Mouse (Mus musculus): ENCODE measurements around the gene Runx1.

The Runx1 gene

GRCm38 (mm10) chr16:92656750-92657149 lies 169.2 kb downstream of the Runx1 start:
- no peak for DNase-seq (ENCODE audit: low read depth, low spot score)

DNA sequence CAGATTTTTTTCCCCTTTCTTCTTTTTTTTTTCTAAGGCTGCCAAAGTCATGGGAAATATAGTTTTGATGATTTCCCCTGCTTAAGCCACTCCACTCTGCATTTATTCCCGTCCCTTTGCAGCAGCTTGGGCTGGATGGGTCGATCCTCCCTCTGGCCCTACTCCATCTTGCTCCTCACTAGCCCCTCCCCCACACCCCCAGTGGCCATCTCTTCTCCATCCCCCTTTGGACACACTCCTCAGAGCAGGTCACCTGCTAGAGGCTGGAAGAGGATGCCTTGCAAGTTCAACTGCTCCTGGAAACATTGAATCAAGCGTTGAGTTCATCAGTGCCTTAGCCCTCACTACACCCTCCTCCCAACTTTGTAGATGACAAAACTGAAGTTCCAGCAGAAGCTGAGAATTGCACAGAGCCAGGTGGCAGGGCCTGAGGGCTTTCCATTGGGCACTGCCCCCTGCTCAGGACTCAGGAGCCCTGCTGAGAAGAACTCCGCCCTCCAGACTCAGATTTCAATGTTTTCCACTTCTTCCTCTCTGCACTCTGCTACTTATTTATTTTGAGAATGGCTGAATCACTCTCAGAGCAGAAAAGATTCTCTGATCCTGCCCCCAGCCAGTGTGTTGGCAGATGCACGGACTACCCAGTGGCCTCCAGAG lies 171.5 kb downstream of the Runx1 start:
- DNase-seq (ENCODE audit: low read depth, low spot score), result no peak

DNA sequence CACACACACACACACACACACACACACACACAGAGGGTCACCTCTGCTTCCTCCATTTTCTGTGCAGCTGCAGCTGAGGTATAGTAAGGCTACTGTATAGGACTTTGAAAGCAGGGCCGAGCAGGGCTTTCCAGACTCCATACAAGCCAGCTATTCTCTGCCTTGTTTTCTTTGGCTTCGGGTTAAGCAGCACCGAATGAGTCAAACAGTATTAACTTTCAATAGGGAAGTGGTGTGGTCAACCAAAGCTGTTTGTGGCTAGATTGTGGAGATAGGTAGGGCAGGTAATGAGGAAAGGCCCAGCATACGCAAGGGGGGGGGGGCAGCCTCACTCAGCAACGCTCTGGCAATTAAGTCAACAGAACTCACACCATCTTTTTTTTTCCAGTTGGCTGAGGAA lies 172.1 kb downstream of the Runx1 start:
- peak; percentile 36 for DNase-seq (ENCODE audit: low read depth, low spot score)

- DNase-seq (ENCODE audit: low read depth, low spot score), result no peak
Observed at GRCm38 (mm10) chr16:92651256-92651655, 174.7 kb downstream of the Runx1 start.

DNA sequence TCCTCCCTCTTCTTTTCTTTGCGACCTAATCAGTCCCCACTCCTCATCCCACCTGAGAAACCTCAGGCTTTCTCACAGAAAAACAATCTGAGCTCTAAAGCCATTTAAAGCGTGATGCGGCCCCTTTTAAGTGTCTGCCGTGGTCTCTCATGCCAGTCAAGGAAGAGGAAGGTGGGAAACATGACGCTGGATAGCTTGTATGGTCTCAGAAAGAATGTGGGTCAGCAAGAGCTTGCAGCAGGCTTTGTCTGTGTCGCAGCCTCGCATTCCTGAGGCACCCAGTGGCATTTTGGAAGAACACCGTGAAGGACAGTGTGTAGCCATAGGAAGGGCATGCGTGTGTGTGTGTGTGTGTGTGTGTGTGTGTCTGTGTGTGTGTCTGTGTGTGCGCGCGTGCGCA lies 179.8 kb downstream of the Runx1 start:
- no peak for DNase-seq (ENCODE audit: low read depth, low spot score)

GRCm38 (mm10) chr16:92645423-92646115 lies 180.4 kb downstream of the Runx1 start:
- DNase-seq (ENCODE audit: low read depth, low spot score), result peak; percentile 24

GRCm38 (mm10) chr16:92644718-92645422 lies 181.1 kb downstream of the Runx1 start:
- DNase-seq (ENCODE audit: low read depth, low spot score), result peak; percentile 65

- DNase-seq (ENCODE audit: low read depth, low spot score), result no peak
Observed at GRCm38 (mm10) chr16:92644315-92644714, 181.6 kb downstream of the Runx1 start.

- no peak for DNase-seq (ENCODE audit: low read depth, low spot score)
Observed at GRCm38 (mm10) chr16:92642283-92642682, 183.7 kb downstream of the Runx1 start.

- DNase-seq (ENCODE audit: low read depth, low spot score), result peak; percentile 63
Observed at GRCm38 (mm10) chr16:92641053-92641452, 184.9 kb downstream of the Runx1 start.

DNA sequence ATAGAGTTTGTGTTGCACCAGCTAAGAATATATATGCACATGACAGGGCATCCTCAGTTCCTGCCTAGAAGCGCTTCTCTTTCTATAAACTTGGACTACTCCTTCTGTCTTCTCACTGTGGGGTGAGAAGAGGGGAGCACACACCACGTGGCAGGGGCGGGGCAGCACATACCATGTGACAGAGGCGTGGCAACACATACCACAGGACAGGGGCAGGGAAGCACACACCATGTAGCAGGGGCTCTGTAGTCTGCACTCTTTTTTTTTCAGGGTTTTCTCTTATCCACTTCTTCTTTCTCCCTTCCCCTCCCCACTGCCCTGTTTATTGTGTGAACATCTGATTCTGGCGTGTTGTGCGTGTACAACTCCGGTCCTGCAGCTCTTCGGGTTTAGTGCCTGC lies 186.9 kb downstream of the Runx1 start:
- DNase-seq (ENCODE audit: low read depth, low spot score), result no peak

DNA sequence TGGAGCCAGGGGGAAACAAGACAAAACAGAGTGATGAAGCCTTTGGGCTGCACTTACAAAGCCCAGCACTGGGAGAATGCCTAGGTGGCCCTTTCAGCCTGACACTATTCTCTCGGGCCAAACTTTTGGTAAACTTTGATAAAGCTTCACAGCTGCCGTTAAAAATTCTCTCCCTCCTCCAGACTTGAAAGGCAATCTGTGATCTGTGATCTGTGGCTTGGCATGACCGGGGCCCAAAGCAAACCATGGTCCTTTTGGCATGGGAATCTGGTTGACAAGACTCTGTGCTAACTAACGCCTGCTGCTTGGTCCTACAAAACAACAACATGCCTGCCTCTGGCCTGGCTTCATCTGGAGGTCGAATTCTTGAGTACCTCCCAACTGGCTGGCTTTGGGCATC lies 188.9 kb downstream of the Runx1 start:
- DNase-seq (ENCODE audit: low read depth, low spot score), result no peak

DNA sequence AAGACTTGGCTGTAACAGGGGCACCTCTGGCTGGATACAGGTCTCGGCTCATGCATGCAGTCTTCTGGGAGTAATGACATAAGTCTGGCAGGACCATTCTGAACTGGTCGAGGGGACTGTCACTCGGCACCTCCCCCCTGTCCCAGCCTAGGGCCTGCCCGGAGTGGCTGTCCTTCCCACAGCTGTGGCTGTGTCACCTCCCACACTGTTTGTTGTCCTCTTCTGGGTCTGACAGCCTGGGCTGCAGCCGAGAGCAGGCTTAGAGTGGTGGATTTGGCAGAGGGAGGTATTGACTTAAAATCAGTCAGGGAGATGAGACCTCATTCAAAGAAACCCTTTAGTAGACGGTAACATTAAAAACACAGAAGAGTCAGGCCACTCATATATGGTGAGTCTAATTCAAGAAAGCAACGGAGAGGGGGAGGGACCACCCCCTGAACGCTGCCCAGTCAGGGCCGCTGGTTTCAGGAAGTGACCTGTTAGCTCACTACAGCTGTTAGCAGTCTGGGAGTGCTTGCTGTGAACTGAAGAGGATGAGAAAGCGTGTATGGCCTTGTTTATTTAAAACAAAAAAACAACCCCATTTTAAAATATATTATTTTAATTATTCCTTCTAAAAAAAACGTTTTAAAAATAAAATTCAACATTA lies 193.7 kb downstream of the Runx1 start:
- no peak for DNase-seq (ENCODE audit: low read depth, low spot score)

- DNase-seq (ENCODE audit: low read depth, low spot score), result no peak
Observed at GRCm38 (mm10) chr16:92631637-92632036, 194.3 kb downstream of the Runx1 start.

DNA sequence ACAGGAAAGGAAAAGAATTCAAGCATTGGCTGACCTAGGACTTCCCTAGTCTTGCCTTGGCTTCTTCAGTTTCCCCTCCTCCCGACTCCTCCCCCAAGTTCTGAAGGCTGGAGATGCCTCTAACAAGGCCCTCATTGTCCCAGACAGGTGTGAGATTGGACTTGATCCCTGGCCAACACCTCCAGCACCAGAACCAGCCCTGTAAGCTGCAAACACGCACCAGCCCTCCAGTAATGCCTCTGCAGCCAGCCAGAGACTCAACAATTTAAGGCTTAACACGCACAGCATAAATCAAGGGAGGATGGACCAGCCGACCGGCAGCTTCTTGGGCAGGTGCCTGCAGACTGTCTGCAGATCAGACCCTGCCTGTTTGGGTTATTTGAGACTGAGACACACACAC lies 195.0 kb downstream of the Runx1 start:
- DNase-seq (ENCODE audit: low read depth, low spot score), result no peak

DNA sequence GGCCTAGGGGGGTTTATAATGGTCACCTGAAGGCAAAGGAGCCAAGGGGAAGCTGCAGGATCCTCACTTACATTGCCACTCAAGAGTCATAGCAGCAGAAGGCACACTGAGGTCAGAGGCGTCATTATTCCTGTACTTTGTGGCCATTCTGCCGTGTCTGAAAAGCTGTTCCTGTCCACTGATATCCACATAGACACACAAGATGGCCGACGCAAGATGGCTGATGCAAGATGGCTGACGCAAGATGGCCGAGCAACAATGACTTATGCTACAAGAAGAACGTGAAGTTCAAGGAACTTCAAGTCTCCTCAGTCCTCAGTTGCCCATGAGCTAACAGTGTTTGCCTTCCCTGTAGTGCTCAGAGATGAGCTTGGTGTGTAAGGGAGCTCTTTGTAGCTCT lies 196.1 kb downstream of the Runx1 start:
- no peak for DNase-seq (ENCODE audit: low read depth, low spot score)

GRCm38 (mm10) chr16:92627262-92627661 lies 198.7 kb downstream of the Runx1 start:
- no peak for DNase-seq (ENCODE audit: low read depth, low spot score)

DNA sequence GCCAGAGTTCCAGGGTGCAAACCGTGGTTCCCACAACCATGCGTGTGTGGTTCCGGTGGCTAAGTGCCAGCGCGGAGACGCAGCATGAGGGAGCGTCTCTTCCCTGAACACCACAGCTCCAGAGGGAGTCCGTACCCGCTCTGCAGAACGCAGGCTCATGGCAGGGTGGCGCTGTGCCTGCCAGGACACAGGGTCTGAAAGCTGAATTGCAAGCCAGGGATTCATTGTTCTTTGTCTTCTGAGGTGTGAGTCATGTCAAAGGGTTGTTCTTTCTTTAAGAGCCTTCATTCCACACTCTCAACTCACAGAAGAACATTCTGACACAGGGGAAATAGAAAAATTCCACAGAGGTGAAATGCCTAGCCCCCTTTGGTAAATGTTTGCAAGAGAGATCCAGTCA lies 202.0 kb downstream of the Runx1 start:
- no peak for DNase-seq (ENCODE audit: low read depth, low spot score)

DNA sequence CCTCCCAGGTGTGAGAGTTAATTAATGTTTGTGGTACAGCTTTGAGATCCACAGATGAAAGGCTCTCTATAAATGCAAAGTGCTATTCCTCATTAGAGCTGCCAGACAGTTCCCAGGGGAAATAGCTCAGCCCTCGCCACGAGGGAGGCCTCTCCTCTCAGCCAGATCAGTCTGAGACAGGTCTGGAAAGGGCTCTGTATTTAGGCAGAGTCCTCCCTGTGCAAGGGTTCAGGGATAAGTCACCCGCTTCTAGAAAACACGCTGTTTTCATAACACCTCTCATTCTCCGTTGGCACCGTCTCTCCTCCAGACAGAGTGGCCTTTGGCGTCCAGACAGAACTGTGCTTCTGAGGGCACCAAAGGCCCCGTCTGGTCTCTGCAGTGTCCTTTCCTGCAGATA lies 204.1 kb downstream of the Runx1 start:
- DNase-seq (ENCODE audit: low read depth, low spot score), result no peak

- peak; percentile 44 for DNase-seq (ENCODE audit: low read depth, low spot score)
Observed at GRCm38 (mm10) chr16:92620841-92621518, 205.0 kb downstream of the Runx1 start.

DNA sequence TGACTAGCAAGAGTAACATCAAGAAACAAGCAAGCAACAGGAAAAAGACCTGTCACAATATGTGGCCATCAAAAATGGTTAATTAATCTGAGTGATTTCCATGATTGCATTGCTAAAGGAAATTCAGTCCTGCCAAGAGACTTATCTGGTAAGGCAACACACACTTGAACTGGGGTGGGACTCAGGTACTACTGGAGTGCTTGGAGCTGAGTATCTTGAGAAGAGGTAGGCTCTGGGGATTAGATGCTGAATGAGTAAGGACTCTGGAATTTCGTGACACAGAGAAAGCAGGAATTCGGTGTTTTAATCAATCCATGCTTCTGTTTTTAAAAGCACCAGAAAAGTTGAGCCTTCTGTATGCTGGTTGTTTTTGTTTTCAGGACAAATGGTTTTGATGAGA lies 209.1 kb downstream of the Runx1 start:
- DNase-seq (ENCODE audit: low read depth, low spot score), result no peak

Data from CD4-positive, CD25-positive, alpha-beta regulatory T cell, adult 2 months (primary cell).